Mouse (Mus musculus): Measurements from ENCODE around the gene Serpina16.
"Not testable (repeated sequence)": the region's sequence is repeated elsewhere in the genome, so short reads cannot be mapped to it uniquely, and the experiment has no call there.

Gene Serpina16

GRCm38 (mm10) chr12:103676039-103676438 lies at the start of gene Serpina16:
TSS of gene Serpina16 (minus strand) at chr12:103676139.
- in situ Hi-C loops (cut with MseI, MboI), result no loop called here

DNA sequence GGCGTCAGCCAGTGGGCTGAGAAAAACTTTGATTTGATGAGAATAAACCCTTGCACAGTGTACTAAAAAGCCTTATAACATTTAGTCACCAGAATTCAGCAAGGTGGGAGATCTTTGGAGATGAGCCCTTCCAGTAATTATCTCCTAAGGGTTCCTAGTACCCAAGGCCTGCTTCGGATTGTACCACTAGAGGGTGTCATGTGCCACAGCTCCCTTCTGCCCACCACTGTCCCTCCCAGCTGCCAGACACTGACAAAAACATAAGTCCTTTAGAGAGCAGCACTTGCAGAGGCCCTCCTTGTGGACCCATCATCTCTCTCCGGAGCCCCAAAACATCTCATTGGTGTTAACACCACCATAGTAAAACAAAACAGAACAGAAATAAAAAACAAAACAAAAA lies 35.6 kb upstream of the Serpina16 start:
- in situ Hi-C loops (cut with MseI, MboI), result no loop called here

GRCm38 (mm10) chr12:103710405-103710804 lies 34.5 kb upstream of the Serpina16 start:
- in situ Hi-C loops (cut with MseI, MboI), result no loop called here

DNA sequence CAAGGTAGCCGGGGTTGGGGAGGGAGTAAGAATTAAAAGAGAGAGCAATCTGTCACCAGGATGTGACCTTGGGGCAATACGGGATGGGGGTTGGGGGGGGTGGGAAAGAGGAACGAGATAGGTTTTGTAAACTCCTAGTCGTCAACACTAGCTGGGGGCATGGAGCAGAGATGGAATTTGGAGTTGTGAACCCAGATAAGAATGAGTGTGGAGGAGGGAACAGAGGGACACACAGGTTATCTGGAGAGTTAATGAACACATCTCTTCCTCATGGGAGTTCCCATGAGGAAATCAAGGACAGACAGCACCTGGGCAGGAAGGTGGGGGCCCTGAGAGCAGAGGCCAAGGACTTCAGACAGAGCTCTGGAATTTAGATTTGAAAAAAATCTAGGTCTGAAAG lies 30.2 kb upstream of the Serpina16 start:
- in situ Hi-C loops (cut with MseI, MboI), result no loop called here

DNA sequence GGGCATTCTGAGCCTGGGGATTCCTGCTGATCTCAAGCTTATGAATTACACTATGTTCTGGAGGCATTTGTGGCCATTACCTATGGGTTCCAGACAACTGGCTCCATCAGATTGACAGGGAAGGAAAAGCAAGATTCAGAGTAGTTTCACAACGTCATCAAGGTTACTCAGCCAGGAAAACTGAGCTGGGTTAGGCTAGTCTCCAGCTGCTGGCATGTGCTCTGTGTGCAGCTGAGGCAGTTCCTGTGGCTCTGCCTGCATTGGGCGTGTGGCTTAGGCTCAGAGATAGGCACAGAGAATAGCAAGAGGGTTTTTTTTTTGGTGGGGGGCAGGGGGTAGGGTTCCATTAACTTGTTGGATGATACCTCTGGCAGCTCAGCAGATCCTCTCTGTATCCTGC lies 29.6 kb upstream of the Serpina16 start:
- in situ Hi-C loops (cut with MseI, MboI), result no loop called here

DNA sequence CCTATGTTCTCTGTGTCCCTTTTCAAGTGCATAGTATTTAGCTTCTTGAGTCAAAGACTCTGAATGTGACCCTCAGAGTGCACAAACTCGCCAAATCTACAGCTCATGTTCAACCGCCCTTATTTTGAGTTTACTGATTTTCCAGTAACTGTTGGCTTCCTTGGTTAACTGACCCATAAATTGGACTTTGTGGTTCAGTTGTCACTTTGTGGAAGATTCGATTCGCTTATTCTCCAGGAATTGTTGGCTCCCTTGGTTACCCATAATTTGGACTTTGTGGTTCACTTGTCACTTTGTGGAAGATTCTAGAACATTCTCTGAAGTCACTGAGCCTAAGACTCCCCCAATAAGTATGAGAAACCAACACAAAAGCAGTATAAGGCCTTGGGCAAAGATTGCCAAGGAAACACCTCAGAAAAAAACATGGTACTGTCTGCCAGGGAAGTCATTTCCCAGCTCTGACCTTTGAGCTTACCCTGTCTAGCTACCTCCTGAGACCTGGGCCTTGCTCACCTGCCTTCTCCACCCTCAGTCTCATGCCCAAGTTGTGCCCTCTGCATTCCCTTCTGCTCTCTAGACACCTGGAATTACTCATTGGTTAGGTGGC lies 24.3 kb upstream of the Serpina16 start:
- in situ Hi-C loops (cut with MseI, MboI), result no loop called here

DNA sequence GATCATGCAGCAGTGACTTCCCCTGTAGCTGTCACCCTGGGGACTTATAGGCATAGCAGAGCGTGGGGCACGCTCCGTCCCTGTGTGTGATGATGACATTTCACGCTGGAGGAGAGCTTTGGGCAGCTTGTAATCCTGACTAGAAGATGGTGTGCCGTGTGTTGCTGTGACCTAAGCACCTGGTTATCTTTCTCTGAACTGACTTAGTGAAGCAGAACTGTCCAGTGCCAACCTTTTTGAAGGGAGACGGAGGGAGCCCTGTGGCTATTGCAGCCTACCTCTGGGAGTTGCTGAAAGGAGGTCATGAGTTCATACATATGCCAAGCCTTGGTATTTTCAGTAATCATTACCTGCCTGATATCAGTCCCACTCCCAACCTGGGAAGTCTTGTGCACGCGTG lies 19.5 kb upstream of the Serpina16 start, which contains the start of gene Serpina1f:
Gene Serpina1f (minus strand): TSS at position 101 of the 400 bp plus-strand sequence.
- in situ Hi-C loops (cut with MseI, MboI), result no loop called here

- in situ Hi-C loops (cut with MseI, MboI), result no loop called here
Observed at GRCm38 (mm10) chr12:103688221-103688814, 12.4 kb upstream of the Serpina16 start.

- in situ Hi-C loops (cut with MseI, MboI), result no loop called here
Observed at GRCm38 (mm10) chr12:103687021-103687420, 11.1 kb upstream of the Serpina16 start.

GRCm38 (mm10) chr12:103686050-103686449 lies 10.1 kb upstream of the Serpina16 start:
- in situ Hi-C loops (cut with MseI, MboI), result no loop called here

DNA sequence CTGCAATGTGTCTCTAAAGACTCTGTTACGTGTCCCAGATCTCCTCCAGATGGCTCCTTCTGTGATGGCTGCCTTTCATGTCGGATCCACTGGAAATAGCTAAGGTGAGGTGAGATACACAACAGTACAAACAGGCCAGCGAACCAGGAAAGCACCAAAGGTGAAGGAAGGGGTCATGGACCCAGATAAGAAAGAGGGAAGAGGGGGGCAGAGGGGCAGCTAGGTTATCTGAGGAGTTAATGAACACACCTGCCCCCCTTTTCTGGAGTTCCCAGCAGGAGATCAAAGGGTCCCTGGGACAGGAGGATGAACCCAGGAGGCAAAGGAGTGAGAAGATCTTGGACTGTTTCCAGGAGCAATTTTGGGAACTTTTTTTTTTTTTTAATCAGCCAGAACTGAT lies 9.4 kb upstream of the Serpina16 start:
- in situ Hi-C loops (cut with MseI, MboI), result no loop called here

GRCm38 (mm10) chr12:103683775-103684174 lies 7.8 kb upstream of the Serpina16 start:
- in situ Hi-C loops (cut with MseI, MboI), result no loop called here

GRCm38 (mm10) chr12:103681739-103682138 lies 5.8 kb upstream of the Serpina16 start:
- in situ Hi-C loops (cut with MseI, MboI), result no loop called here

- in situ Hi-C loops (cut with MseI, MboI), result no loop called here
Observed at GRCm38 (mm10) chr12:103681169-103681568, 5.2 kb upstream of the Serpina16 start.

- in situ Hi-C loops (cut with MseI, MboI), result not testable (repeated sequence)
Observed at GRCm38 (mm10) chr12:103679853-103680252, 3.9 kb upstream of the Serpina16 start.

- in situ Hi-C loops (cut with MseI, MboI), result no loop called here
Observed at GRCm38 (mm10) chr12:103673179-103673578, 2.8 kb downstream of the Serpina16 start.

GRCm38 (mm10) chr12:103671483-103671882 lies 4.5 kb downstream of the Serpina16 start:
- in situ Hi-C loops (cut with MseI, MboI), result no loop called here

- in situ Hi-C loops (cut with MseI, MboI), result no loop called here
Observed at GRCm38 (mm10) chr12:103670964-103671363, 5.0 kb downstream of the Serpina16 start.

DNA sequence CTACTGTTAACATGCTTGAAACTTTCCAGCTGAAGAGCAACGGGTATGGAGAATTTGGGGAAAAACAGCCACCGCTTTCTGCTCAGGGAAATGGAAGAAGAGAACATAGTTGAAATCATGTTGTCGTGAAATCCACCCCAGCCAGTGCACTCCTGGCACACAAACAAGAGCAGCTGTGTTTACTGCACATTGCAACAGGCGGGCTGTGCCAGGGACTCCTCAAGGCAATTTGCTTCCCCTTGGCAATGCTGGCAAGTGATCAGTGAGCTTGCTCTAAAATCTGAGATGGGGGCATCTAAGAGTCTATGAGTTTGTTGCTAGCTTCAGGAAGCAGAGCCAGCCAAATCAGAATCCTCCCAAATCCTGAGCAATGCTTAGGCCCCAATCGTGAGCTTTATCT lies 5.6 kb downstream of the Serpina16 start:
- in situ Hi-C loops (cut with MseI, MboI), result no loop called here

GRCm38 (mm10) chr12:103665286-103665685 lies 10.7 kb downstream of the Serpina16 start:
- in situ Hi-C loops (cut with MseI, MboI), result no loop called here

- in situ Hi-C loops (cut with MseI, MboI), result not testable (repeated sequence)
Observed at GRCm38 (mm10) chr12:103662053-103662452, 13.9 kb downstream of the Serpina16 start.

DNA sequence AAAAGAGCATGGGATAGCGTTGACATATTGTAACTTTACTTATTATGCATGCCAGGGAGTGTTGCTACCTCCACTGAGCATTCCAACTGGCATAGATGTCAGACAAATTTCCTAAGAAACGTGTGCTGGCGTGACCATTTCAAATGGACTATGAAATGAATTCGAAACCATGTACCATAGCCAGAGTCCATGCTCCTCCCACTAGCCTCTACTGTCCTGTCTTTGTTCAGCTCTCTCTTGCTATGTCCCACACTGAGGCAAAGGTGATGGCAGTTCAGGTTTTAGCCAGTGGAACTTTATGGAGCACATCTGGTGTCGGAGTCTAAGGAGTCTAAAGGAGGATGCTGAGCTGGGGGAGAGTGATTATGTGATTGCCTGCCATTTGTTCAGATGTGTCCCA lies 15.9 kb downstream of the Serpina16 start:
- in situ Hi-C loops (cut with MseI, MboI), result no loop called here

GRCm38 (mm10) chr12:103659171-103659570 lies 16.8 kb downstream of the Serpina16 start:
- in situ Hi-C loops (cut with MseI, MboI), result no loop called here

DNA sequence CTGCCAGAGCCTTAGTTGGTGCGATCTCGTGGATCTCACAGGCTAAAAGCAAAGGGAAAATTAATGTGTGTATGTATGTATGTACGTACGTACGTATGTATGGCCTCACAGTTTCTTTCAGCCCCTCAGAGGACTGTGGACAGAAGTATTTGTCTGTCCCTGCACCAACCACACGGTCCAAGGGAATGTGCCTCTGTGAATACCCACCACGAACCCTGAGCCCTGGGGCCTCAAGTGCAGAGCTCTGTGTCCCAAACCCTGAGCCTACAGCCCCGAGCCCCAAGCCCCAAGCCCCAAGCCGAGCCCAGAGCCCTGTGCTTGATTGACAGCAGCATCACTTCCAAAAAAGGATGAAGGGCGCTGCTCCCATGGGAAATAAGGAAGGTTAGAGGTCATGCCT lies 17.9 kb downstream of the Serpina16 start:
- in situ Hi-C loops (cut with MseI, MboI), result no loop called here
